Comparison of ENCODE assay signal across 1 mouse cellular context in genomic region chr16:4074836-4075235, GRCm38 (mm10).
A peak's percentile ranks its signal among the peaks of the same experiment; 100 is the strongest.
TF ChIP-seq lines count a peak whose summit lies in the region.

No protein-coding gene starts in this region.

TF ChIP-seq in MEL, 35 proteins besides CTCF, POLR2A, EP300 and RAD21 (continued from another document):
- peak; percentile 47 for TF ChIP-seq HCFC1 (IDR thresholded peaks at IDR 0.05; ENCODE audit: low read depth, low read length)
- peak; percentile 59; the same call in 1 of the 2 replicates for TF ChIP-seq MAX (IDR thresholded peaks at IDR 0.05; ENCODE audit: low read length)
